Mouse (Mus musculus) C2C12 (cell line): ENCODE results near the gene Eno2. TPM values are rescaled to one million over a fixed set of nuclear protein-coding genes. Genes with fewer than 3 reads are reported as not detected.

ENCODE experiments used
- H3K27me3 ChIP-seq: one replicate; pipeline ENCODE4 v1.6.1; 2011; ENCODE audit not compliant: control insufficient read depth, insufficient read depth, insufficient read length
- H3K36me3 ChIP-seq: one replicate; pipeline ENCODE4 v1.6.1; 2011; ENCODE audit not compliant: control insufficient read depth, insufficient read depth
- H3K4me3 ChIP-seq: one replicate; pipeline ENCODE4 v1.5.1; 2011; ENCODE audit warnings: mild to moderate bottlenecking, control low read depth; ENCODE audit not compliant: poor library complexity, insufficient read depth, severe bottlenecking
- H3K79me2 ChIP-seq: one replicate; pipeline ENCODE4 v1.6.1; 2011; ENCODE audit not compliant: control insufficient read depth, insufficient read depth
- H3K79me3 ChIP-seq: one replicate; pipeline ENCODE4 v1.6.1; 2011; ENCODE audit warnings: low read depth, control low read depth
- H3ac ChIP-seq: one replicate; pipeline ENCODE3; 2011; ENCODE audit warnings: low read depth; ENCODE audit not compliant: control insufficient read depth, insufficient read length
- CEBPB ChIP-seq: IDR thresholded peaks from one replicate; pipeline ENCODE4 v1.6.1; 2011; ENCODE audit warnings: low read depth, mild to moderate bottlenecking, control low read depth, moderate library complexity
- CTCF ChIP-seq: IDR thresholded peaks from one replicate; pipeline ENCODE4 v1.5.1; 2011; ENCODE audit not compliant: control insufficient read depth, insufficient read depth, insufficient read length
- FOSL1 ChIP-seq: IDR thresholded peaks from one replicate; pipeline ENCODE4 v1.8.0; 2011; ENCODE audit warnings: mild to moderate bottlenecking, low read length; ENCODE audit not compliant: poor library complexity, insufficient read depth, severe bottlenecking
- MAX ChIP-seq: IDR thresholded peaks from one replicate; pipeline ENCODE4 v1.6.1; 2011; ENCODE audit warnings: mild to moderate bottlenecking, control low read depth
- MYOD1 ChIP-seq: IDR thresholded peaks from one replicate; pipeline ENCODE4 v1.6.1; 2011; ENCODE audit warnings: low read depth; ENCODE audit not compliant: control insufficient read depth, insufficient read length
- MYOG ChIP-seq: IDR thresholded peaks from one replicate; pipeline ENCODE4 v1.6.1; 2011; ENCODE audit not compliant: control insufficient read depth, insufficient read length; ENCODE audit errors: extremely low read depth
- USF1 ChIP-seq: IDR thresholded peaks from one replicate; pipeline ENCODE4 v1.6.1; 2011; ENCODE audit warnings: low read depth, mild to moderate bottlenecking, control low read depth, moderate library complexity
- polyA plus RNA-seq: library from polyadenylated mRNA; unstranded; fragments of >200 nt; fragmentation: generic; extraction: Trizol; gene quantifications from one replicate; pipeline ENCODE4 v1.2.1, GENCODE M21; 2012; ENCODE audit warnings: missing spikeins

Eno2 gene
- polyA plus RNA-seq, 1 experiment: 5.5 TPM

GRCm38 (mm10) chr6:124779984-124780416 is 10.5 kb upstream of the Eno2 start:
- Histone ChIP-seq H3K36me3 (no peaks in the 10 kb centered on the region), H3K27me3 (no peaks in the 10 kb centered on the region), H3K4me3 (no peak overlapping the region), H3K79me2 (no peaks in the 10 kb centered on the region), H3K79me3 (no peaks in the 10 kb centered on the region), H3ac (no peak overlapping the region)
- TF ChIP-seq MYOG (no peak), MAX (no peak), CTCF (no peak), MYOD1 (no peak), CEBPB (no peak), FOSL1 (no peak)

GRCm38 (mm10) chr6:124779222-124779983 is 9.9 kb upstream of the Eno2 start, which contains the start of gene Lrrc23:
Gene Lrrc23, minus strand, starts transcription at chr6:124779727.
- Histone ChIP-seq H3K79me3 (no peaks in the 10 kb centered on the region), H3K79me2 (no peaks in the 10 kb centered on the region), H3K4me3 (no peak within 1 kb of the TSS), H3ac (no peak within 1 kb of the TSS), H3K27me3 (no peaks in the 10 kb centered on the region), H3K36me3 (no peaks in the 10 kb centered on the region)
- TF ChIP-seq FOSL1: no peak
- no peak for TF ChIP-seq CTCF
- no peak for TF ChIP-seq MYOG
- no peak for TF ChIP-seq CEBPB
- no peak for TF ChIP-seq MYOD1
- TF ChIP-seq USF1: no peak

GRCm38 (mm10) chr6:124770511-124770910 is 1.0 kb upstream of the Eno2 start:
- no peaks in the 10 kb centered on the region for H3K79me2 ChIP-seq
- TF ChIP-seq MYOG (no peak), FOSL1 (no peak), CEBPB (no peak), MYOD1 (no peak), CTCF (no peak), MAX (no peak), USF1 (no peak)
- H3K4me3 ChIP-seq: no peak overlapping the region
- no peak overlapping the region for H3ac ChIP-seq
- H3K27me3 ChIP-seq: no peaks in the 10 kb centered on the region
- no peaks in the 10 kb centered on the region for H3K79me3 ChIP-seq
- H3K36me3 ChIP-seq: no peaks in the 10 kb centered on the region

GRCm38 (mm10) chr6:124770013-124770412 is 540 bp upstream of the Eno2 start:
- H3ac ChIP-seq: no peak overlapping the region
- no peak overlapping the region for H3K4me3 ChIP-seq
- H3K36me3 ChIP-seq: no peaks in the 10 kb centered on the region
- no peaks in the 10 kb centered on the region for H3K79me2 ChIP-seq
- no peak for TF ChIP-seq CEBPB
- TF ChIP-seq FOSL1: no peak
- no peak for TF ChIP-seq CTCF
- no peak for TF ChIP-seq MAX
- TF ChIP-seq USF1: no peak
- TF ChIP-seq MYOD1: no peak
- H3K27me3 ChIP-seq: no peaks in the 10 kb centered on the region
- H3K79me3 ChIP-seq: no peaks in the 10 kb centered on the region

GRCm38 (mm10) chr6:124768704-124769044 is 799 bp downstream of the Eno2 start:
- no peaks in the 10 kb centered on the region for H3K27me3 ChIP-seq
- TF ChIP-seq CEBPB: no peak
- no peak for TF ChIP-seq CTCF
- no peak for TF ChIP-seq MAX
- TF ChIP-seq MYOD1: no peak
- no peak for TF ChIP-seq FOSL1
- no peak for TF ChIP-seq MYOG
- no peak for TF ChIP-seq USF1

More at GRCm38 (mm10) chr6:124768704-124769044, 799 bp downstream of the Eno2 start:
- H3K79me3 ChIP-seq: no peaks in the 10 kb centered on the region
- no peak overlapping the region for H3ac ChIP-seq
- H3K36me3 ChIP-seq: no peaks in the 10 kb centered on the region
- H3K79me2 ChIP-seq: no peaks in the 10 kb centered on the region
- peak overlapping the region; percentile 29 for H3K4me3 ChIP-seq
